Mouse (Mus musculus): ENCODE data around the gene Orm1. TPM values are rescaled to one million over a fixed set of nuclear protein-coding genes. Genes with fewer than 3 reads are reported as not detected.

Orm1 gene
- polyA plus RNA-seq, 1 experiment from 2014 or later, result not detected

- ATAC-seq (replicated peaks; ENCODE audit: insufficient number of reproducible peaks, low FRiP score, low TSS enrichment), result no peak
- H3K4me1 ChIP-seq (ENCODE audit: control insufficient read depth, insufficient read depth, low read length), result no peaks in the 10 kb centered on the region
- no peak overlapping the region for H3K4me2 ChIP-seq
- 87% methylated on average over 4 of the region's 4 CpGs for WGBS (ENCODE audit: insufficient replicate concordance)
- H3K9me3 ChIP-seq (replicated peaks; ENCODE audit: control insufficient read depth, low read length), result no peaks in the 10 kb centered on the region
- H3K36me3 ChIP-seq (ENCODE audit: control insufficient read depth, insufficient read depth, low read length), result peaks cover 5% of the 10 kb centered on the region
- no peak overlapping the region for H3K4me3 ChIP-seq (ENCODE audit: low read depth, low read length)
- H3K9ac ChIP-seq (ENCODE audit: low read depth, low read length), result no peak overlapping the region
- H3K27me3 ChIP-seq (ENCODE audit: control insufficient read depth, insufficient read depth, low read length), result no peaks in the 10 kb centered on the region
- H3K27ac ChIP-seq (ENCODE audit: low read depth, low read length), result no peak overlapping the region
Measured at GRCm38 (mm10) chr4:63384262-63384661, 39.9 kb downstream of the Orm1 start.

- no peaks in the 10 kb centered on the region for H3K9me3 ChIP-seq (replicated peaks; ENCODE audit: control insufficient read depth, low read length)
- 78% methylated on average over 3 of the region's 3 CpGs for WGBS (ENCODE audit: insufficient replicate concordance)
- peaks cover 4% of the 10 kb centered on the region for H3K36me3 ChIP-seq (ENCODE audit: control insufficient read depth, insufficient read depth, low read length)
- H3K4me1 ChIP-seq (ENCODE audit: control insufficient read depth, insufficient read depth, low read length), result no peaks in the 10 kb centered on the region
- H3K27me3 ChIP-seq (ENCODE audit: control insufficient read depth, insufficient read depth, low read length), result no peaks in the 10 kb centered on the region
- H3K27ac ChIP-seq (ENCODE audit: low read depth, low read length), result no peak overlapping the region
- no peak overlapping the region for H3K4me2 ChIP-seq
- no peak overlapping the region for H3K9ac ChIP-seq (ENCODE audit: low read depth, low read length)
- ATAC-seq (replicated peaks; ENCODE audit: insufficient number of reproducible peaks, low FRiP score, low TSS enrichment), result no peak
- no peak overlapping the region for H3K4me3 ChIP-seq (ENCODE audit: low read depth, low read length)
Measured at GRCm38 (mm10) chr4:63385253-63385652, 40.9 kb downstream of the Orm1 start.

GRCm38 (mm10) chr4:63385784-63386183 lies 41.4 kb downstream of the Orm1 start:
- H3K27me3 ChIP-seq (ENCODE audit: control insufficient read depth, insufficient read depth, low read length), result no peaks in the 10 kb centered on the region
- no peak overlapping the region for H3K9ac ChIP-seq (ENCODE audit: low read depth, low read length)
- H3K36me3 ChIP-seq (ENCODE audit: control insufficient read depth, insufficient read depth, low read length), result peaks cover 2% of the 10 kb centered on the region; the same call in 1 of the 2 replicates
- H3K27ac ChIP-seq (ENCODE audit: low read depth, low read length), result no peak overlapping the region
- WGBS (ENCODE audit: insufficient replicate concordance), result 83% methylated on average over 11 of the region's 11 CpGs
- no peak overlapping the region for H3K4me3 ChIP-seq (ENCODE audit: low read depth, low read length)
- H3K4me1 ChIP-seq (ENCODE audit: control insufficient read depth, insufficient read depth, low read length), result no peaks in the 10 kb centered on the region
- H3K9me3 ChIP-seq (replicated peaks; ENCODE audit: control insufficient read depth, low read length), result no peaks in the 10 kb centered on the region
- no peak for ATAC-seq (replicated peaks; ENCODE audit: insufficient number of reproducible peaks, low FRiP score, low TSS enrichment)
- H3K4me2 ChIP-seq, result no peak overlapping the region

GRCm38 (mm10) chr4:63388029-63388428 lies 43.7 kb downstream of the Orm1 start:
- ATAC-seq (replicated peaks; ENCODE audit: insufficient number of reproducible peaks, low FRiP score, low TSS enrichment), result no peak
- 70% methylated on average over 6 of the region's 6 CpGs for WGBS (ENCODE audit: insufficient replicate concordance)
- Histone ChIP-seq H3K4me2 (no peak overlapping the region), H3K4me1 (ENCODE audit: control insufficient read depth, insufficient read depth, low read length) (peaks cover 6% of the 10 kb centered on the region), H3K27me3 (ENCODE audit: control insufficient read depth, insufficient read depth, low read length) (no peaks in the 10 kb centered on the region), H3K36me3 (ENCODE audit: control insufficient read depth, insufficient read depth, low read length) (no peaks in the 10 kb centered on the region; the same call in 1 of the 2 replicates), H3K27ac (ENCODE audit: low read depth, low read length) (no peak overlapping the region), H3K4me3 (ENCODE audit: low read depth, low read length) (no peak overlapping the region), H3K9me3 (replicated peaks; ENCODE audit: control insufficient read depth, low read length) (no peaks in the 10 kb centered on the region), H3K9ac (ENCODE audit: low read depth, low read length) (no peak overlapping the region)

DNA sequence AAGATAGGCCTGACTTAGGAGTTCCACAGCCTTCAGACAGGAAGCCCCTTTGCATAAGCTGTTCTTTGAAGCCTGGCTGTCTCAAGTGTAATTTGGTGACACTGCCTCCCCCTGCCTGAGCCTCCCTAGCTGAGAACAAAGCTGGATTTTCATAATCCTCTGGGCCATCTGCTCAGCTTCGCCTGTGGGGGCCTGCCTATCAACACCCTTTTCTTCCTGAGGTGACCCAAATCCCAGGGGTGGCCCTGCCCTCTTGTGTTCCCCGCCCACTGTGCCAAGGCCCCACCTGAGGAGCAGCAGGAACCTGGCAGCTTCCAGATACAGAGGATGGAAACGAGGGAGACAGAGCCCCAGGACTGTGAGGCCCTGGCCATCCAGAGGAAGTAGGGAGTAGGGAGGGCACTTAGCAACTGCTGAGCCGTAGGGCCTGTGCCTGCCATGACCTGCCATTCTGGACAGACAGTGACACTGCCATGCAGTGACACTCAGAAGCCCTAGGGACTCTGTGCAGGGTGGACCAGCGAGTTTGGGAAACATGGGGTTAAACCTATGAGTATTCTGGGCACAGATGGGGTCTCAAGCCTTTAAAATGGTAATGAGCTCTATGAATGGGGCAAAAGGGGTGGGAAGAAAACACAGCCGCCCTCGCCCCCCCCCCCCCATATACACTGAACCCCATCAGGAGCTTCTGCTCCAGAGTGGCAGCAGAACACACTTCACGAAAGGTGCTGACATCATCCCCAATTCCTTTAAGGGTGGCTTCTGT lies 44.9 kb downstream of the Orm1 start:
- H3K27ac ChIP-seq (ENCODE audit: low read depth, low read length), result no peak overlapping the region
- H3K4me3 ChIP-seq (ENCODE audit: low read depth, low read length), result no peak overlapping the region
- H3K9ac ChIP-seq (ENCODE audit: low read depth, low read length), result no peak overlapping the region
- H3K27me3 ChIP-seq (ENCODE audit: control insufficient read depth, insufficient read depth, low read length), result no peaks in the 10 kb centered on the region
- no peak for ATAC-seq (replicated peaks; ENCODE audit: insufficient number of reproducible peaks, low FRiP score, low TSS enrichment)
- no peak overlapping the region for H3K4me2 ChIP-seq
- peaks cover 6% of the 10 kb centered on the region for H3K4me1 ChIP-seq (ENCODE audit: control insufficient read depth, insufficient read depth, low read length)
- no peaks in the 10 kb centered on the region for H3K9me3 ChIP-seq (replicated peaks; ENCODE audit: control insufficient read depth, low read length)
- 44% methylated on average over 8 of the region's 8 CpGs for WGBS (ENCODE audit: insufficient replicate concordance)
- no peaks in the 10 kb centered on the region; the same call in 1 of the 2 replicates for H3K36me3 ChIP-seq (ENCODE audit: control insufficient read depth, insufficient read depth, low read length)

DNA sequence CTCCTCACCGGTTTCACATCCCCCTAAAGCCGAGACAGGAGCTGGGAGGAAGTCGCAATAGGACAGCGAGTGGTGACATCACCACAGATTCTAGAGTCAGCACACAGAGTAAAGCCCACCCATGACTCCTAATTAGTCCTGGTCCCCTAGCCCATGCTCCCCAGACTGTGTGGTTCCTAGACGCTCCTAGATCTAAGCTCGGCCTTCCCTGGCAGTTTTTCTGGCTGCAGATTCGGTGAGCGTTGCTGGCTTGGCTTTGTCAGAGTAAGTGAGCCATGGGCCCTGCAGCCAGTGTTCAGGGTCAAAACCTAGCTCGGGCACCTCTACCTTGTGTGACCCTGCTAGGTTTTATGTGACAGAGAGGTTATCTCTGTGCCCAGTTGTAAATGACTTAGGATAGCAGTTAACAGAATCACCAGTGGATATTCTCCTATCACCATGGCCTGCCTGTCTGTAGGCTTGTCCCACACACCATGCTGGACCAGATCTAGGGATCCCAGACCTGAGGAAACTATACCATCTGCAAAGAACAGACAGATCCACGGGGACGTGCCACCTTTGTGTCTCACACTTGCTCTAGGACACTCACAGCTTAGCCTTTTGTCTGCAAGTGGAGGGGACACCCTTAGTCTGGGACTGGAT lies 45.6 kb downstream of the Orm1 start:
- no peak for ATAC-seq (replicated peaks; ENCODE audit: insufficient number of reproducible peaks, low FRiP score, low TSS enrichment)

GRCm38 (mm10) chr4:63391322-63391721 lies 47.0 kb downstream of the Orm1 start:
- Histone ChIP-seq H3K4me3 (ENCODE audit: low read depth, low read length) (no peak overlapping the region), H3K9ac (ENCODE audit: low read depth, low read length) (0 out of 2 replicates have a peak overlapping the region, but pooled peaks have one; percentile 18), H3K36me3 (ENCODE audit: control insufficient read depth, insufficient read depth, low read length) (no peaks in the 10 kb centered on the region; the same call in none of the 2 replicates), H3K9me3 (replicated peaks; ENCODE audit: control insufficient read depth, low read length) (no peaks in the 10 kb centered on the region), H3K4me1 (ENCODE audit: control insufficient read depth, insufficient read depth, low read length) (peaks cover 6% of the 10 kb centered on the region), H3K4me2 (no peak overlapping the region), H3K27me3 (ENCODE audit: control insufficient read depth, insufficient read depth, low read length) (no peaks in the 10 kb centered on the region), H3K27ac (ENCODE audit: low read depth, low read length) (no peak overlapping the region)
- WGBS (ENCODE audit: insufficient replicate concordance), result 63% methylated on average over 6 of the region's 6 CpGs
- no peak for ATAC-seq (replicated peaks; ENCODE audit: insufficient number of reproducible peaks, low FRiP score, low TSS enrichment)

More for the DNA sequence above, 45.6 kb downstream of the Orm1 start:
- peaks cover 6% of the 10 kb centered on the region for H3K4me1 ChIP-seq (ENCODE audit: control insufficient read depth, insufficient read depth, low read length)
- H3K9me3 ChIP-seq (replicated peaks; ENCODE audit: control insufficient read depth, low read length), result no peaks in the 10 kb centered on the region
- H3K27ac ChIP-seq (ENCODE audit: low read depth, low read length), result no peak overlapping the region
- WGBS (ENCODE audit: insufficient replicate concordance), result 59% methylated on average over 11 of the region's 11 CpGs
- no peaks in the 10 kb centered on the region for H3K27me3 ChIP-seq (ENCODE audit: control insufficient read depth, insufficient read depth, low read length)
- no peaks in the 10 kb centered on the region; the same call in 1 of the 2 replicates for H3K36me3 ChIP-seq (ENCODE audit: control insufficient read depth, insufficient read depth, low read length)
- no peak overlapping the region for H3K4me3 ChIP-seq (ENCODE audit: low read depth, low read length)
- H3K9ac ChIP-seq (ENCODE audit: low read depth, low read length), result no peak overlapping the region
- H3K4me2 ChIP-seq, result no peak overlapping the region
